Mouse (Mus musculus): ENCODE data around the gene Olfr1309.
"Not testable (repeated sequence)": the region's sequence is repeated elsewhere in the genome, so short reads cannot be mapped to it uniquely, and the experiment has no call there.

Olfr1309 gene

DNA sequence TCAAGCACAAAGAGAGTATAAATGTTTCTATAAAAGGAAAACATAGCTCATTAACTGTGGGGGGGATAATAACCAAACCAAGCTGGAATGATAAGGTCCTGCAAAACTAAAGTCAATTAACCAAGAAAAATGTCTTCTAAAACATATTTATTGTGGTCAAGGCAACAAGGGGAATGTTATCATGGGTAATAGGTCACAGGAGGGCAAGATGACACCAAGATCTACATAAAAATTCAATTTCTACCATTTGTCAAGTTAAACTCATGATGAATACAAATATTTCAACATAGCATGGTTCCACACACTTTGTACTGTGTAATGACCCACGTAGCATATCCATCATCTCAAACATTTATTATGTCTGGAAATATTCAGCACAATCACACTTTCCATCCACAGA, at the start of gene Olfr1309:
Gene Olfr1309, minus strand, starts transcription at position 101 of the 400 bp plus-strand sequence.
- no peak for DNase-seq (ENCODE audit: low spot score in 2 of 2)

DNA sequence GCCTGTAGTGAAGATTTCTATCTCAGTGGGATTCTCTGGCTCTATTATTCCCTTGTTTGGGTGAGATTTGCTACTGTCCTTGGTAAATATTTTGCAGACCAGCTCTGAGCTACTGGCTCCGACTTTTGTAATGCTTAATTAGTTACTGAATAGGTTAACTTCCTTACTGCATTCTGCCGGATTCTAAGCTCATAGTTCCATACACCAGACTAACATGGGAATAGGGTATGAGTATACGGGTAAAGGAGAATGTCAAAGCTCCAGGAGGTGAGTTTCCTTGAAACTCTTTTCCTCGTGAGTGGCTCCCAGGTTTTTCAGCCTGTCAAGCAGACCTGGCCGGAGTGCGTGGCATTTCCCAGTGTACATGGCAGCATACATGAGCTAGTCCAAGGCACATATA, 36.9 kb upstream of the Olfr1309 start:
- not testable (repeated sequence) for DNase-seq (ENCODE audit: low spot score in 2 of 2)

DNA sequence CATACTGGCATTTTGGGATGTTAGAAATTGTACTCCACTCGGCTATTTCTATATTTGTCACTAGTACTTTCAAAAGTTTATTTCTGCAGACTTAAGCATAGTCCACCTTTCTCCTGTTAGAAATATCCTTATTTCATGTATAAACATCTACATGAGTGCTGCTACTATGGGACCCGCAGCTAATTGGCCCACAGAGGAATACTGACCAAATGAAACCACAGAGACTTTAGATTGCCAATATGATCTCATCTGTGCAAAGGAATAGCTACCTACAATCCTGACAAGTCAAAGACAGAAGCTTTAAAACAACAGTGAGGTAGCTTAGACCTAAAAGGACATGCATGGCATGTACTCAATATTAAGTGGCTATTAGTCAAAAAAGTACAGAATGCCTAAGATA, 34.2 kb upstream of the Olfr1309 start, which contains the start of gene Olfr1311:
Gene Olfr1311, minus strand, starts transcription at position 101 of the 400 bp plus-strand sequence.
- DNase-seq (ENCODE audit: low spot score in 2 of 2), result no peak

DNA sequence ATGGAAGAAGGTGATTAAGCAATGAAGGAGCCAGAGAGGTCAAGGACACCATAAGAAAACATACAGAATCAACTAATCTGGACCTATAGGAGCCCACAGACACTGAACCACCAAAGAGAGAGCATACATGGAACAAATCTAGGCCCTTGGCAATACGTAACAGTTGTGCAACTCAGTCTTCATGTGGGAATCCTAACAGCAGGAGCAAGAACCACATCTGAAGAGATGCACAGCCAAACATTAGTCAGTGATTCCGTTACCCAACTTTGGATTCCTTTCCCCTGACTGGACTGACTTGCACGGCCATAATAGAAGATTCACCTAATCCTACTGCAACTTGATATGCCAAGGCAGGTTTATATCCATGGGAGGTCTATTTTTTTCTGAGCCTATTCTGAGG, 24.8 kb upstream of the Olfr1309 start:
- no peak for DNase-seq (ENCODE audit: low spot score in 2 of 2)

DNA sequence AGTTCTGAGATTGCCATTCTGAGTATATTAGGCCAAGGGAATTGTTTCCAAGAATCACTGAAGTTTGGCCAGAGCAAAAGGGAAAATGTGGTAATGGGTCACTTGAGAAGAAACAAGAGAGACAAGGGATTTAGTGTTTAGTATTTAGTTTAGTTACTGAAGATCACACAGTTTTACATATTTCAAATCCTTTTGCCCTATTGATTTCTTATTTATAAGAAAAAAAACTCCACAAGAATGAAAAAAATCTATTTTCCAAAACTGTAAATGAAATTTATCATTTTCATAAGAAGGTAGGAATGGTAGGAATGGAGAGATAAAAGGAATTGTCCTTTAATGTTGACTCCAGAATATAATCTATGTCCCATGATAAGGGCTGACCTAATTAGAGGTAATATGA, 22.5 kb upstream of the Olfr1309 start, which contains the start of gene Olfr1310:
Gene Olfr1310, minus strand, starts transcription at position 101 of the 400 bp plus-strand sequence.
- no peak for DNase-seq (ENCODE audit: low spot score in 2 of 2)

DNA sequence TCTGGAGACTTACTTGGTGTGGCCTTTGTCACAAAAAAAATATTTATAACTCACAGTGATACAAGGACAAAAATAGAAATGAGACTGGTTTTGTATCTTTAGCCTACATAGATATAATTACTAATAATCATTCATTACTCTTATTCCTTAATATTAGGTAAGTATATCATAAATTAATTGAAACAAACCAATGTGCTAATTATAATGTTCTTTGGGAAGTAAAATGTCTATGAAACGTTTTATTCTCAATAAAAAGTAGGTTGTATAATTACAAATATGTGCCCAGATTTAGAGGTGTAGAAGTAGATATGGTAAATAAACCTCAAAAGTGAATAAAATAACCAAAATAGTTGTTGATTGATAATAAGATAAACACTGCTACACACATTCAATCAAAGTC, 25.2 kb downstream of the Olfr1309 start, which contains the start of gene Olfr1308:
Gene Olfr1308, minus strand, starts transcription at position 101 of the 400 bp plus-strand sequence.
- DNase-seq (ENCODE audit: low spot score in 2 of 2), result no peak

DNA sequence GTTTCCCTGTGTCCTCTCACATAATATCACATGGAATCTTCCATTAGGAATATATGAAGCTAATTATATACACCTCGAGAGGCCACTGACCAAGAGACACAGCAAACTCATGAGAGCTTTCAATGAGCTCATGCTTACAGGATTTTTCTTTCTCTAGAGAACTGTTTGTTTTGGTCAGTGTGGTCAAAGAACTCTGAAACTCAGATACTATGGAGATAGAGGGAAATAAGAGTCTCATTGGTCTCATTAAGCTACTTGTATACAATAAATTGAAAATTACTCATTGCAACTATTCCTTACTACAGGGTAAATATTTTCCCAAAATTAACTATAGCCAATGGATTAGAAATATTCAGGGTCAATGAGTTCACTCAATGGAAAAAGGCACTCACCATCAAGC, 40.7 kb downstream of the Olfr1309 start, which contains the start of gene Olfr1307:
Gene Olfr1307, minus strand, starts transcription at position 101 of the 400 bp plus-strand sequence.
- DNase-seq (ENCODE audit: low spot score in 2 of 2), result no peak

All from heart, adult 9 months (tissue).